Mouse (Mus musculus) heart, adult 2 months (tissue): ENCODE measurements around the gene Hmox2.
A peak's percentile ranks its signal among the peaks of the same experiment; 100 is the strongest.

Source experiments
- CTCF ChIP-seq: fragments of 200-600 bp; IDR thresholded peaks from 2 replicates; pipeline ENCODE4 v1.8.1; 2022; ENCODE audit warnings: antibody characterized with exemption, mild to moderate bottlenecking, moderate library complexity
- EP300 ChIP-seq: fragments of 200-500 bp; IDR thresholded peaks from 2 replicates; pipeline ENCODE4 v1.6.1; 2011; ENCODE audit warnings: low read depth, low read length, control low read depth; ENCODE audit not compliant: insufficient read depth
- POLR2A ChIP-seq: fragments of 200-500 bp; IDR thresholded peaks from 2 replicates; pipeline ENCODE4 v1.6.1; 2011; ENCODE audit warnings: mild to moderate bottlenecking, low read depth, low read length, control low read depth; ENCODE audit not compliant: insufficient read depth

- TF ChIP-seq CTCF, result peak; percentile 75
- TF ChIP-seq EP300, result no peak
- no peak for TF ChIP-seq POLR2A
These were observed 37.1 kb downstream of the Hmox2 start for GRCm38 (mm10) chr16:4763276-4763675.
